Mouse (Mus musculus) kidney, postnatal 25 days (tissue): Measurements from ENCODE around the gene Vps4b.

Source experiments
- DNase-seq, 2 experiments: peaks; one replicate each; pipeline ENCODE4 v3.0.0; 2021; ENCODE audit warnings: mixed read lengths in 2 of 2

Gene Vps4b

GRCm38 (mm10) chr1:106750656-106751055 is 45.9 kb downstream of the Vps4b start:
- no peak for DNase-seq

- no peak for DNase-seq
Observed at GRCm38 (mm10) chr1:106748555-106749315, 47.8 kb downstream of the Vps4b start.

DNA sequence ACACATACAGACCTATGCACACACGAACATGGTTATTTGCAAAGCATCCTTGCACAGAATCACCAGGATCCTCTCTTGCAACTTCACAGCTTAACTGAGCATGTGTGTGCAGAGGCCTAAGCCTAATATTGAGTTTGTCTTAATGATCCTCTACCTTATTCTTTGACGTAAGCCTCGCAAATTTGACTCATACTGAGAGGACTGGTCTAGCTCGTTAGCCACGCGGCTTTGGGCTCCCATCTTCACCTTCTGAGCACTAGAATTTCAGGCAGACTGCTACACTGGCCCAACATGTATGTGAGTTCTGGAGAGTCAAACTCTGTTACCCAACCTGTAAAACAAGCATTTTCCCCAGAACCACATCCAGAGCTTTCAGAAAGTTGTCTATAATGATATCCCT is 53.5 kb downstream of the Vps4b start:
- no peak for DNase-seq

GRCm38 (mm10) chr1:106740735-106741134 is 55.8 kb downstream of the Vps4b start:
- DNase-seq = no peak

DNA sequence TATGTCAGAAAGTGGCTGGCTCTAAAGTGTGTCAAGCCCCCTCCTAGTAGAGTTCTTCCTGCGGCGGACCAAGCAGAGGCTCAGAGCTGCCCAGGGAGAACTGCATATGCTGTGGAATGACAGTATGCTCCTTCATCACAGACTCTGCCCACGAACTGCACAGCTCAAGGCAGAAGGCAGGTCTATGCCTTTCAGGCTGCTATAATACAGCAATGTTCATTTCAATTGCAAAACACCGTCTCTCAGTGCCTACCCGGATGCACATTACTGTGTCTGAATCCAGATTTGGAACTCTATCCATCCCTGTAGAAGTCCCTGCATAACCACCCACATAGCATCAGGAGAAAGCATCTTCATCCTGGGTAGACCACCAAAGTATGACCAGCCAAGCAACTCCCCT is 56.7 kb downstream of the Vps4b start:
- DNase-seq = no peak

DNA sequence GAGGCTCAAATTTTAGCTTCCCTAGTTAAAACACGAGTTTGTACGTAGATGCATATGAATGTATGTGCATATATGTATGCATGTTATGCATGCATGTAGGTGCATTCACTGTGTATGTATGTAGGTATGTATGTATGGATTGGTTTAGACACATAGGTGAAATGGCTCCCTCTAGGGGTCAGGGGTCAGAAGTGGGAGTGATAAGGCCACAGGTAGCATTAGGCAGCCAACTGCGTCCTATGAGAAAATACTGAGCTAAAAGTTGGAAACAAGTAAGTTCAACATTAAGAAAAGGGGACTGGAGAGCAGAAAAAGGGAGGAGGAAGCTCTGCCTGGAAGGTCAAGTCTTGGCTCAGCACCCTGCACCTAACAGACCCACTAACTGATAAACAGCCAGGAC is 58.4 kb downstream of the Vps4b start:
- DNase-seq = peak in 1 of 2 experiments; percentile 33

DNA sequence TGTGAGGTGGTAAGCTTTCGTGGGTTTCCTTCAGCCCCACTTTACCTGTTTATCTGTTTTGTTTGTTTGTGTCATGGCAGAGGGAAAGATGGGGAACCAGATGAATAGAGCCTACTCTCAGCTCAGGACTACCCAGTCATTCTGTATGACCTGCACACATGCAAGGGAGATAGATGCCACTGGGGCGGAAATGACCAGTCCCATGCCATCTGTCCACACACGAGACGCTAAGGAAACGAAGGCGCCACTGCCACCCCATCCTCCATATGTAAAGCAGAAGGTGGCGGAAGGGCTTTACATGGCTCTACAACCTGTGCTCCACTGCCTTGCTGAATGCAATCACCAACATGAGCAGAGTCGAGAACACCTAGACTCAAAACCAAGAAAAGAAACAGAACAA is 60.3 kb downstream of the Vps4b start:
- DNase-seq = no peak

DNA sequence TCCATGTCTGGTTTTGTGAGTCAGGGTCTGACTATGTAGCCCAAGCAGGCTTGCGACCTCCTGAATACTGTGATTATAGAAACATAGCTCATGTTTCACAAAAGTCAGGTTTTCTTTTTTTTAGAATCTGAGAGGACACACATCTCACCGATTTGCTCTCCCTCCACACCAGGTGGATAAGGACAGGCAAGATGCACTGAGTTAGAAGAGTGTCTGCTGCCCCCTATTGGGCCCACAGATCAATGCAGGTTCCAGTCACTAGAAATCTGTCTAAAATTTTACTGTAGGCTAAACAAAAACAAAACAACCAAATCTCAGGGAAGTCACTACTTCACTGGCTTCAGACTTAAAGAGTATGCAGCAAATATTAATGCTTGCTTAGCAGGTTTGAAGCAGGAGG is 60.9 kb downstream of the Vps4b start:
- DNase-seq = peak in 1 of 2 experiments; percentile 57

- no peak for DNase-seq
Observed at GRCm38 (mm10) chr1:106722061-106722460, 74.5 kb downstream of the Vps4b start.

DNA sequence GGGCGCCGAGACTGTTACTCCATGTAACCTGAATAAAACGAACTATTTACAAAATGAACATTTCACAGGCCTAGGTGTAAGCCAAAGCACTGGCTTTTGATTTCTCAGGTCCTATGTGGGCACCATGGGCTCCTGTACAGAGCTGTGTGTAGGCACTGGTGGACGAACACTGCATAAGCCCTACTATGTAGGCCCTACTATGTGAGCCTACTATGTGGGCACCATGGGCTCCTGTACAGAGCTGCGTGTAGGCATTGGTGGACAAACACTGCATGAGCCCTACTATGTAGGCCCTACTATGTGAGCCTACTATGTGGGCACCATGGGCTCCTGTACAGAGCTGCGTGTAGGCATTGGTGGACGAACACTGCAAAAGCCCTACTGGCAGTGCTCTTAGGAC is 78.8 kb downstream of the Vps4b start:
- DNase-seq = peak in 1 of 2 experiments; percentile 21

DNA sequence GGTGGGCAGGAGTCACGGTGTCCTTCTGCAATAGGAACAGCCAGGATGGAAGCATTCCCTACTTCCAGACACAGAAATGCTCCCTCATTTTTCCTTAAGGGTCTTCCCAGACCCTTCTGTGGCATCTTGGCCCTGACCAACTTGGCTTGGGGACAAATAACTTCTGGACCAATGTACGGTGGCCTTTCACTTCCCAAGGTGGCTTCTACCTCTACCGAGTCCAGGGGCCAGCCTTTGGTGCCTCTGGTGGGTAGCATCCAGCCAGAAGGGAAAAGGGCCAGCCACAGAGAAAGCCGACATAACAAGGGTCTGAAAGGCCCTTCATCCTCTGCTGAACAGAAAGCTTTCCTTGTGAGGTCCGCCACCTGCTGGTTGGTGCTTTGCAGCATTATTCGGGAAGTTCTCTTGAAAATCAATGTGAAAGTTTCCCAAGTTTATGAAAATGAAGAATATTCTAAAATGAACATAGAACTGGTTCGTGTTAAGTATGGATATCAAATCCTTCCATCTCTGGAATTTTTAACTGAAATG is 79.4 kb downstream of the Vps4b start:
- peak; percentile 78 to 91 for DNase-seq

GRCm38 (mm10) chr1:106716141-106716540 is 80.4 kb downstream of the Vps4b start:
- DNase-seq = no peak

DNA sequence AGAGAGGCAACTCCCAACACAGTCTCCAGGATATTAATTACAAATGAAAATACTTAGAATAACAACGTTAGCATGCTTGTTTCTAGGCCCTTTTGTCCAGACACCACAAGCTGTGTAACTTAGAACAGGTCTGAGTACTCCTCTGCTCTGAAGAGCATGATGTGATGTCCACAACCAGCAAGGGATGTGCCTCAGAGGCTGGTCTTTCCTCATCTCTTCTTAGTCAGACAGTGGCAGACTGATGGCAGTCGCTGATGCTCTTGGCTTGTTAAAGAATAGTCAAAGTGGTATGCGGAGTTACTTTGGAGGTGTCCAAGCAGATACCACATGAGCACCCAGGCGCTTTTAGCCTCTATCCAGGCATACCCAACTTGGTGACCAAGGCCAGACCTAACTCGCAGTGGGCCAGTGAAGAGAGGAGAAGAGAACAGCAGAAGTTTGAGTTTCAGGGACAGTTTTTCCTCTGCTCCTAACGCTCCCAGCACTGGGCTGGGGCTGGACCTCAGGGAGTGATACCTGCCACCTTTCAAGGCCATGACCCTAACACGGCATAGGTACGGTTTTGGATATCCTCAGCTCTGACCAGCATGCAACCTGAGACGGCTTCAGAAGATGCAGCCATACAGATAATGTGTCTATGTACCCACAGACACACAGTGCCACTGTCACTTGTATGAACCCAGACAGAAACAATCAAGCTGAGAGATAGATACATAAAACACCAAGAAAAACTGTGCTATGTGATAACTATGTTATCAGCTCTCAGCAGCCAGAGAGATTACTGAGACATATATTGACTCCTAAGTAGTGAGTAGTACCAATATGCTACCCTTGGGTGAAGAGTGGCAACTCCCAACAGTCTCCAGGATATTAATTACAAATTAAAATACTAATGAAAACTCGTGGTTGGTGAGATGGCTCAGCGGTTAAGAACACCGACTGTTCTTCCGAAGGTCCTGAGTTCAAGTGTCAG is 81.1 kb downstream of the Vps4b start:
- DNase-seq = no peak

GRCm38 (mm10) chr1:106714530-106714981 is 82.0 kb downstream of the Vps4b start:
- DNase-seq = no peak
